ENCODE assay signal across 33 mouse cellular contexts in genomic region chr3:57585967-57586366, GRCm38 (mm10).
"Had no signal": no experiment of that assay in that cellular context is flagged by ENCODE, and none has a peak within 500 bp of the region (broad histone marks: within the 10 kb centered on the region; RNA-seq: fewer than 3 reads in every experiment).

No protein-coding gene starts in this region.

- ATAC-seq: hindbrain, embryonic 16.5 days; hindbrain, postnatal 0 days; inflammation-experienced regulatory T-cells, adult 6 months; intestine, embryonic 15.5 days; intestine, embryonic 16.5 days; intestine, postnatal 0 days had no signal

- H3K27me3 ChIP-seq: heart, embryonic 12.5 days; heart, embryonic 13.5 days; heart, embryonic 15.5 days; hindbrain, embryonic 12.5 days; hindbrain, embryonic 13.5 days; hindbrain, embryonic 15.5 days; intestine, embryonic 15.5 days; kidney, embryonic 15.5 days had no signal

- H3K36me3 ChIP-seq: heart, embryonic 10.5 days; heart, embryonic 12.5 days; heart, embryonic 13.5 days; heart, embryonic 15.5 days; hindbrain, embryonic 10.5 days; hindbrain, embryonic 12.5 days; hindbrain, embryonic 13.5 days; hindbrain, embryonic 15.5 days; intestine, embryonic 15.5 days; kidney, embryonic 15.5 days had no signal

- H3K4me2 ChIP-seq: heart, embryonic 11.5 days; heart, embryonic 12.5 days; heart, embryonic 13.5 days; heart, embryonic 15.5 days; hindbrain, embryonic 12.5 days; hindbrain, embryonic 13.5 days; hindbrain, embryonic 14.5 days; hindbrain, embryonic 15.5 days; intestine, embryonic 15.5 days; kidney, embryonic 15.5 days had no signal

- H3K4me3 ChIP-seq: heart, embryonic 10.5 days; heart, embryonic 12.5 days; heart, embryonic 13.5 days; heart, embryonic 15.5 days; hindbrain, embryonic 10.5 days; hindbrain, embryonic 12.5 days; hindbrain, embryonic 13.5 days; hindbrain, embryonic 15.5 days; intestine, embryonic 15.5 days; kidney, embryonic 15.5 days; layer of hippocampus, adult 2 months had no signal

- DNase-seq: heart, postnatal 10 days; heart, postnatal 36 days; heart, postnatal 4 days; kidney, adult 11 months; kidney, adult 18-20 months; kidney, adult 2 months; kidney, adult 8-10 months; kidney, adult 9 months; kidney, postnatal 10 days; kidney, postnatal 14 days; kidney, postnatal 25 days; kidney, postnatal 36 days; kidney, postnatal 4 days; layer of hippocampus, adult 9-11 months; layer of hippocampus, postnatal 36 days had no signal
